17 mouse cellular contexts compared by ENCODE assay signal in the genomic region with DNA sequence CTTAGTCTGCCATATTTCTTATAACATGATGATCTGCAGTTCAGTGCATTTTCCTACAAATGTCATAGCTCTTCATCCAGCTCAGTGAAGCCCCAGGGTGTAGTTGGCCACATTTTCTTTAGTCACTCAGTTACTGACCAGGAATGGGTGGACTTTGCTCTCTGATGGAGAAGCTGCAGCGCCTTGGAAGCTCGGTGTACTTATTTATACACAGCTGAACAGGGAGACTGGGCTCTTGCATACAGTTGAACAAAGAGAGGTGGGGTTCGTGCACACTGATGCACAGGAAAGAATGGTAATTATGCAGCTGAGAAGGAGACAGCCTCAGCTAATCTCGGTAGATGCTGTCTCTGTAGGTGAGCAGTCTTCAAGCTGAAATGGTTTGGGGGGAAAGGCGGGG.
DNase-seq lines count a peak whose midpoint lies in the region; ATAC-seq lines count a peak whose summit lies in the region.
"Had no signal": no experiment of that assay in that cellular context is flagged by ENCODE, and none has a peak within 500 bp of the region (broad histone marks: within the 10 kb centered on the region; RNA-seq: fewer than 3 reads in every experiment).

No protein-coding gene starts in this region.

- peak; percentile 22 for DNase-seq in kidney, adult 18-20 months
- peak; percentile 12 for DNase-seq in kidney, postnatal 14 days
- DNase-seq in yolk sac, embryonic 10.5 days (ENCODE audit: low spot score): peak; percentile 47
- DNase-seq in layer of hippocampus, adult 18-20 months (ENCODE audit: low spot score in 2 of 2): no peak
- DNase-seq: adrenal gland, adult 2 months; adrenal gland, postnatal 25 days; cerebellum, adult 18-20 months; cerebellum, postnatal 10 days; gastrocnemius, postnatal 36 days; heart, adult 11 months; heart, postnatal 14 days had no signal

- no peaks in the 10 kb centered on the region for H3K27me3 ChIP-seq in kidney, embryonic 16.5 days (ENCODE audit: insufficient read depth, low read length)
- no peaks in the 10 kb centered on the region for H3K27me3 ChIP-seq in intestine, embryonic 16.5 days (replicated peaks; ENCODE audit: control insufficient read depth, insufficient read depth, low read length)
- H3K27me3 ChIP-seq: hindbrain, embryonic 13.5 days had no signal

- H3K4me2 ChIP-seq in kidney, embryonic 16.5 days (replicated peaks; ENCODE audit: low read depth, low read length): no peak overlapping the region
- no peak overlapping the region for H3K4me2 ChIP-seq in intestine, embryonic 16.5 days (ENCODE audit: low read depth, low read length)
- H3K4me2 ChIP-seq: hindbrain, embryonic 13.5 days had no signal

- H3K27ac ChIP-seq in kidney, embryonic 16.5 days (ENCODE audit: low read length): no peak overlapping the region
- no peak overlapping the region for H3K27ac ChIP-seq in intestine, embryonic 16.5 days (ENCODE audit: low read length)
- H3K27ac ChIP-seq: embryonic facial prominence, embryonic 10.5 days; heart, embryonic 10.5 days; hindbrain, embryonic 13.5 days had no signal

- H3K36me3 ChIP-seq in kidney, embryonic 16.5 days (ENCODE audit: insufficient read depth, low read length): no peaks in the 10 kb centered on the region
- H3K36me3 ChIP-seq in intestine, embryonic 16.5 days (ENCODE audit: control insufficient read depth, insufficient read depth, low read length): no peaks in the 10 kb centered on the region
- H3K36me3 ChIP-seq: embryonic facial prominence, embryonic 10.5 days; heart, embryonic 10.5 days; hindbrain, embryonic 13.5 days had no signal

- WGBS in kidney, embryonic 16.5 days: 71% methylated on average over 5 of the region's 5 CpGs
- WGBS in intestine, embryonic 16.5 days: 62% methylated on average over 5 of the region's 5 CpGs

- ATAC-seq in kidney, embryonic 16.5 days (ENCODE audit: low FRiP score, low TSS enrichment): no peak
- ATAC-seq in intestine, embryonic 16.5 days: peak; percentile 40; the same call in 1 of the 2 replicates
- ATAC-seq: forebrain, embryonic 14.5 days had no signal

- no peak overlapping the region for H3K4me3 ChIP-seq in kidney, embryonic 16.5 days (ENCODE audit: low read length)
- no peak overlapping the region for H3K4me3 ChIP-seq in intestine, embryonic 16.5 days (ENCODE audit: low read length)
- H3K4me3 ChIP-seq: embryonic facial prominence, embryonic 10.5 days; heart, embryonic 10.5 days; hindbrain, embryonic 13.5 days had no signal

- H3K9ac ChIP-seq in kidney, embryonic 16.5 days (replicated peaks; ENCODE audit: low read length): no peak overlapping the region
- no peak overlapping the region for H3K9ac ChIP-seq in intestine, embryonic 16.5 days (ENCODE audit: low read depth, low read length)
- H3K9ac ChIP-seq: hindbrain, embryonic 13.5 days had no signal

- no peaks in the 10 kb centered on the region for H3K4me1 ChIP-seq in kidney, embryonic 16.5 days (ENCODE audit: insufficient read depth, low read length)
- H3K4me1 ChIP-seq in intestine, embryonic 16.5 days (ENCODE audit: control insufficient read depth, insufficient read depth, low read length): no peaks in the 10 kb centered on the region

- H3K9me3 ChIP-seq in kidney, embryonic 16.5 days (ENCODE audit: low read length): no peaks in the 10 kb centered on the region
- H3K9me3 ChIP-seq in intestine, embryonic 16.5 days (ENCODE audit: control insufficient read depth, low read length): no peaks in the 10 kb centered on the region
- H3K9me3 ChIP-seq: embryonic facial prominence, embryonic 10.5 days; heart, embryonic 10.5 days; hindbrain, embryonic 13.5 days had no signal

Comparison
In these comparisons a context has a peak if more than half of its experiments do, and no peak if none do; other contexts are left out.
1. DNase-seq: peak in kidney, adult 18-20 months (single experiment), kidney, postnatal 14 days (single experiment) and yolk sac, embryonic 10.5 days (single experiment); none in layer of hippocampus, adult 18-20 months (0 of 2).